Mouse (Mus musculus): ENCODE measurements around the gene Spout1. TPM values are rescaled to one million over a fixed set of nuclear protein-coding genes. Genes with fewer than 3 reads are reported as not detected.
"Not testable (repeated sequence)": the region's sequence is repeated elsewhere in the genome, so short reads cannot be mapped to it uniquely, and the experiment has no call there.

The Spout1 gene
- total RNA-seq, 2 experiments from 2014 or later = 37.0 to 40.3 TPM

- DNase-seq (ENCODE audit: extremely low spot score in 1 of 2, low spot score in 2 of 2) = no peak
- intact Hi-C loops (cut with DNase I) = no loop called here
Measured at GRCm38 (mm10) chr2:30185276-30185675, 7.0 kb upstream of the Spout1 start.

DNA sequence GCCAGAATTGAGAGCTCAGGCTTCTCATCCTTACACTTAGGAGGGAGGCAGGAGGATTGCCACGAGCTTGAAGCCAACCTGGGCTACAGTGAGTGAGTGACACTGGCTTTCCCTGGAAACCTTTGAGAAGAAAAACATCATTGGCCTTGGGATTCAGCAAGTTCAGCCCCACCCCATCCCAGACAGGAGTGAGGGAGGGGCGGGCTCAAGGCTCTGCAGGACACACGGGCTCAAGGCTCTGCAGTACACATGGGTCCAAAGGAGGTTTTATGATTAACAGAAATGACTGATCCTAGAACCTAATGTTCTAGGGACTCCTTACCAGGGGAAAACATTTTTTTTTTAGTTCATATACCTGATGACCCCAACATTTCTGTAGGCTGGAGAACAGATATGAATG lies 5.5 kb upstream of the Spout1 start:
- intact Hi-C loops (cut with DNase I) = loop anchor here (5.0 kb wide), 1 partner anchor 84 kb away; the partner anchor contains the start of gene Phyhd1
- no peak for DNase-seq (ENCODE audit: extremely low spot score in 1 of 2, low spot score in 2 of 2)

DNA sequence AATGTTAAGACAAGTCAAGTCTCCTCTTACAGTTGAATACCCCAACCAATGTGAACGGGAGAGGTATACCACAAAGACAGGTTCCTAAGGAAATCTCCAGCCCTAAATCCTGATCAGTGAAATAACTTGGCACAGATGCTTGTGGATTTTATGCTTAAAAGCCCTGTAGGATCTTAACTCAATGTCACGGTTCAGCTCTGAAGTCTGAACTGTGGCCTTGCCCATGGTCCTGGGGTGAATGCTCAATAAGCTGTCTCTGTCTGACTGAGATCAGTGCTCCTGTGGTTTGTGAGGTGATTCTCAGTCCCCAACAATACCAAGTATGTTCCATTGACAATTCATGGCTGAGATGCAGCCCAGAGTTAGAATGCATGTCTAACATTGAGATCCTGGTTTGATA lies 4.2 kb upstream of the Spout1 start:
- intact Hi-C loops (cut with DNase I) = loop anchor here (5.0 kb wide), 1 partner anchor 85 kb away; the partner anchor contains the start of gene Phyhd1
- no peak for DNase-seq (ENCODE audit: extremely low spot score in 1 of 2, low spot score in 2 of 2)

GRCm38 (mm10) chr2:30178711-30179110 lies 452 bp upstream of the Spout1 start:
- DNase-seq (ENCODE audit: extremely low spot score in 1 of 2, low spot score in 2 of 2); intact Hi-C loops (cut with DNase I): not testable (repeated sequence)

DNA sequence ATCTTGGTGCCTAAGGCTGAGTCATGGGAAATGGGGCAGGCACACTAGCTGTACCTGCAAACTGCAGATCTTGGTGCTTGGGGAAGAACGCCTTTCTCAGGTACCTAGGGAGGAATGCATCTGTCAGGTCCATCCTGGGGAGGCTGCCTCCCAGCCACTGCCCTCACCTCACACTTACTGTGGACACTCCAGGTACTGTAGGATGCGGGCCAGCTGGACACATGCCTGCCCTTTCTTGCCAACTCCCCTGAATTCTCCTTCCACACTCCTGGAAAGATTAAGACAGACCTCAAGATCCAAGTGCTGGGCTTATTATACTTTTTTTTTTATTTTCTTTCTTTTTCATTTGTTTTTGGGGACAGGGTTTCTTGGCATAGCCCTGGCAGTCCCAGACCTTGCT lies 1.7 kb downstream of the Spout1 start:
- intact Hi-C loops (cut with DNase I) = no loop called here
- DNase-seq (ENCODE audit: extremely low spot score in 1 of 2, low spot score in 2 of 2) = no peak

DNA sequence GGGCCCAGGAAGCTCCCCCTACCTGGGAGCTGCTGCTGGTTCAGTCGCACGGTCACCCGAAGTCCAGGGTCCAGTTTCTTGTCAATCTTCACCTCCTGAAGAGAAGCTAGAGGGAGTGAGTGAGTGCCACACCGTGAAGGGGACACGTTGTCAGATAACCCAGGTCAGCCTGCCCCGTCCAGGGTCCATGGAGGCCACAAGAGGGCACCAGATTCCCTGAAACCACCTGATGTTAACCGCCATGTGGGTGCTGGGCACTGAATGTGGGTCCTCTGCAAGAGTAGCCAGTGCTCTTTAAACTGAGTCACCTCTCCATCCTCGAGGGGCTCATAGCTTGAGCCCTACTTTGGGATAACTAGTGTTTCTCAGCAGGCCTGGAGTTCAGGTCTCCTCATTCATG lies 2.4 kb downstream of the Spout1 start:
- intact Hi-C loops (cut with DNase I) = no loop called here
- DNase-seq (ENCODE audit: extremely low spot score in 1 of 2, low spot score in 2 of 2) = no peak

- intact Hi-C loops (cut with DNase I) = no loop called here
- no peak for DNase-seq (ENCODE audit: extremely low spot score in 1 of 2, low spot score in 2 of 2)
Measured at GRCm38 (mm10) chr2:30173541-30174240, 4.6 kb downstream of the Spout1 start.

DNA sequence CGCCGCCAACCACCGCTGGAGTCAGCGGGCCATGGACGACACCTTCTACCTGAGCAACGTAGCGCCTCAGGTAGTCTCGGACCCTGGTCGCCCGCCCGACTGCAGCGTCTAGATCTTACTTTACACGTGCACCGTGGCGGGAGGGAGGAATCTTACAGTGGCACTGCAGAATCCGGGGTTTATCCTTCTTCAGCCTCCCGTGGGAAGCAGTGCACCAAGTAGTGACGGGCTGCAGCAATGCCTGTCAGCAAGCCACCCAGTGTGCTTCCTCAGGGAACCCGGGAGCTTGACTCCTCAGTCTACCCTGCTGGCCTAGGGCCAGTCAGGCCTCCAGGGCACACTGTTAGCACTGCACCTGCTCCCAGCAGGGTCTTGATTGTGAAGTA lies 6.3 kb downstream of the Spout1 start:
- intact Hi-C loops (cut with DNase I) = no loop called here

GRCm38 (mm10) chr2:30171371-30171996 lies 6.8 kb downstream of the Spout1 start, which contains the start of gene Endog:
Gene Endog (plus strand): TSS chr2:30171493.
- peak; percentile 87 to 92 for DNase-seq (ENCODE audit: extremely low spot score in 1 of 2, low spot score in 2 of 2)
- intact Hi-C loops (cut with DNase I) = no loop called here

More for the DNA sequence above, 6.3 kb downstream of the Spout1 start:
- DNase-seq (ENCODE audit: extremely low spot score in 1 of 2, low spot score in 2 of 2) = no peak

DNA sequence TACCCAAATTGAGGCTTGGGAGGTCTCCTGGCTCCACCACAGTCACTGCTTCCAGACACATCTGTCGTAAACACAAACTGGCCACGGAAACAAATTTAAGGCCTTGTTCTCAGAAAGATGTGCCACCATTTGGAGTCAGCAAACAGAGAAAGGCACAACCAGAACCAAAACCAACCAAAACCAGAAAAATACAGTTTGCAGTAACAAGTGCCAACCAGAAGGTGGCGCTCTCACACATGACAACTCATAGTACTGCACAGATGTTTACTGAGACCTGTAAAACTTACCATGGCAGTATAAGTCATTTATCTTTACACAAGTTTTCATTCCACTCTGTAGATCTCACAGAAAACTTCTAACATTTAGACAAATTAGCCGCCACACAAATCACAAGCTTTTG lies 11.6 kb downstream of the Spout1 start:
- intact Hi-C loops (cut with DNase I) = no loop called here
- DNase-seq (ENCODE audit: extremely low spot score in 1 of 2, low spot score in 2 of 2) = no peak

DNA sequence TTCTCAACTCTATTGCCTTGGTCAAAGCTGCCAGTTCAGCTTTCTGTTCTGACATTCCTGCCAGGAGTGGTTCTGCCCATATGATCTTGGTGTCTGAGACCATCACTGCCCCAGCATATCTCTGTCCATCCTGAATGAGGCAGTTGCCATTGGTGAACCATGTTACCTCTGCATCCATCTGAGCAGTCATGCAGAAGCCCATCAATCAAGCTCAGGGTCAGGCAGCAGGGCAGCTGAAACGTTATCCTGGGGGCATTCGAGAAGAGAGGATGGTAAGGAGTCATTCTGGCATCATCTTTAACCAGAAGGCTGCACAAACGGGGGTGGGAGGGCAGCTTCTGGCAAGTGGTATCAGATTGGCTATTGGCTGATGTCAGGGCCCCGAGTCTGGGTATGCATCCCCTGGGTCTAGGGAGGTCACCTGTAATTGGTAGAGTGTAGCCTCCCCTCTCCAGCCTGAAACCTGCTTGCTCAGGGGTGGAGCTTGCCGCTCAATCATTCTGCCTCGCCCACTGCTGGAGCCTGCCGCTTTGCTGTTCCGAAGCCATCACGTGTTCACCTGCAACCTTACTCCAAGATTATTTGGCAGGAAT lies 13.8 kb downstream of the Spout1 start:
- intact Hi-C loops (cut with DNase I) = loop anchor here (5.0 kb wide), 2 partner anchors 37 to 87 kb away; partner anchors contain the start of gene Pkn3

DNA sequence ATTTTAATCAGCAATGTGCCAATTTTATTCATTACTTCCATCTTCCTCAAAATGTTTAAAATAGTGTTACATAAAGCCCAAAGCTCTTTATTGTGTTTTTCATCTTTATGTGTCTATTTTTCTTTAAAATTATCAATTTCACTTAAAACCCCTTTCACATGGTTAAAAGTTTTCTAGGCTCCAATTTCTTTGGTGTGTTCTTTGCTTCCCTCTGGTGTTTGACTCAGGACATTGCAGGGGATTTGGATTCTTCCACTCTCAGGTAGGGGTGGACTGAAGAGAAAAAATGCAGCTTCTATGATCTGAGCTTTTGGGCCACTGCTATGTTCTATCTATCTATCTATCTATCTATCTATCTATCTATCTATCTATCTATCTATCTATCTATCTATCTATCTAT lies 16.4 kb downstream of the Spout1 start:
- DNase-seq (ENCODE audit: extremely low spot score in 1 of 2, low spot score in 2 of 2) = no peak
- intact Hi-C loops (cut with DNase I) = loop anchor here (5.0 kb wide), 2 partner anchors 35 to 85 kb away; partner anchors contain the start of gene Pkn3

More for the DNA sequence above, 13.8 kb downstream of the Spout1 start:
- DNase-seq (ENCODE audit: extremely low spot score in 1 of 2, low spot score in 2 of 2) = no peak

DNA sequence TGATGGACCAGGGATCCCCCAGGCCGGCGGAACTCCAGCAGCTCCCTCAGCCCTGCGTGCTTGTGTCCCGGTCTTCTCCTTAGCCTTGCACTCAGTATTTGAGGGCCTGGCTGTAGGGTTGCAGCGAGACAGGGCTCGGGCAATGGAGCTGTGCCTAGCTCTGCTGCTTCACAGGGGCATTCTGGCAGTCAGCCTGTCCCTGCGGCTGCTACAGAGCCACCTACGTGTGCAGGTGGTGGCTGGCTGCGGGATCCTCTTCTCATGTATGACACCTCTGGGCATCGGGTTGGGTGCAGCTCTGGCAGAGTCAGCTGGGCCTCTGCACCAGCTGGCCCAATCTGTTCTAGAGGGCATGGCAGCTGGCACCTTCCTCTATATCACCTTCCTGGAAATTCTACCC lies 18.4 kb downstream of the Spout1 start:
- DNase-seq (ENCODE audit: extremely low spot score in 1 of 2, low spot score in 2 of 2) = not testable (repeated sequence)
- intact Hi-C loops (cut with DNase I) = loop anchor here (5.0 kb wide), 2 partner anchors 33 to 83 kb away; partner anchors contain the start of gene Pkn3

DNA sequence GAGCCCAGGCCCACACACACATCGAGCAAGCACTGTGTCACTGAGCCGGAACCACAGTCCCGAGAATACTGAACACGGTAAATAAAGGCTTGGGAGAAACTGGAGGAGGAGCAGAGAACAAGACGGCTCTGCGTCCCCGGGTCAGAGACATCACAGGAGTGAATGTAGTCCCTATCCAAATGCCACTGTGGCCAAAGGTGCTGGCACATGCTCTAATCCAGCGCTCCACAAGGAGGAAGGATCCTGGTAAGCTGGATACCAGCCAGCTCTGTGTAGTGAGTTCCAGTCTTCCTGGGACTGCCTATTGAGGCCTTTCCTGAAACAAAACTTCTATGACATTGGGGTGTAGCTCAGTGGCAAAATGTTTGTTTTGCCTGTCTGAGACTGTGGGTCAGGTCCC lies 25.6 kb downstream of the Spout1 start:
- DNase-seq (ENCODE audit: extremely low spot score in 1 of 2, low spot score in 2 of 2) = no peak
- intact Hi-C loops (cut with DNase I) = no loop called here

DNA sequence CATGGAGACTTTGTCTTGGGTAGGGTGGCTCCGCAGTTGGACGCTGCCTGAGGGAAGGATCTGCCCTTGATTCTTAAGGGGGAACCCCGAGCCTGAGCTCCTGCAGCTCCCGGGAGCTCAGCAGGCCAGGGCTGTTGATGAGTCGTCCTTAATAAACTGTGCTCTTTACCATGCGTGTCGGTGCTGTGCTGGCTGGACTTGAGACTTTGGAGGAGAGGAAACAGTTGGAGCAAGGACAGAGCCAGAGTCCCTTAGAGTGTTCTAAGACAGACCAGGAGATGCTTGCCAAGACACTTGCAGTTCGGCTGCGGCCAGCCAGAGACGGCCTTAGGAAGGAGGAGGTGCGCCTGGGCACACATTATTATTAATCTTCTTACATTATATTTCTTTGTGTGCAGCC lies 26.4 kb downstream of the Spout1 start:
- intact Hi-C loops (cut with DNase I) = no loop called here
- DNase-seq (ENCODE audit: extremely low spot score in 1 of 2, low spot score in 2 of 2) = no peak

DNA sequence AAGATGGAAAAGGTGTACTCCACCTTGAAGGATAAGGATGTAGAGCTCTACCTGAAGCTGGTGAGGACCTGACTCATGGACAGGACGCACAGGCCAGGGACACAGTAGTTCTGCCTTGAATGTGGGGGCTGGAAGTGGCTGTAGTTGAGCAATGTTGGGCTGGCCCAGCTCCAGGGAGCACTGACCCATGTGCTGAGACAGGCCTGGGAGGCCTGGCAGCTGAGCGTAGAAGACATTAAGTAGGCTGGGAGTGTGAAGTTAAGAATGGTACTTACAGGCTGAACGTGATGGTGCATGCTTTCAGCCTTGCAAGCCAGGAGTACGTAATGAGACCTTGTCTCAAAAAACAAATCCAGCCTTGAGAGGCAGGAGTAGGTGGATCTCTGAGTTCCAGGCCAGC lies 30.8 kb downstream of the Spout1 start:
- intact Hi-C loops (cut with DNase I) = no loop called here
- DNase-seq (ENCODE audit: extremely low spot score in 1 of 2, low spot score in 2 of 2) = no peak

DNA sequence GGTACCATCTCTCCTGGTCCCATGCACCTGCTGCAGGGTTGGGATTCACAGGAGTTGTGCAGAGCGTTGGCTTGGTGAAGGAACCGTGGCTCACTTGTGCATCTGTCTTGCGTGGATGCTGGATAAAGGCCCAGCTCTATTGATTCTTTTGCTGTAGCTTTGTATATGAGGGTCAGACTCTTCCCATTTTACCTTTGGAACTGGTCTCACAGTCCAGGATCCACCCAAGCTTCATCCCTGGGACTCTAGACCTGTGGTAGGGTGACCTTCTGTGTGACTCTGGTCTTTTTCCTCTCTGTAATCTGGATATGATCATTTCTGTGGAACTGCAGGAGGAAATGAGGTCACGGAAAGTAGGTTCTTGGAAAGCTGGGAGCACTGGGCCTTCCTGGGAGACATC lies 33.8 kb downstream of the Spout1 start:
- DNase-seq (ENCODE audit: extremely low spot score in 1 of 2, low spot score in 2 of 2) = no peak
- intact Hi-C loops (cut with DNase I) = no loop called here

DNA sequence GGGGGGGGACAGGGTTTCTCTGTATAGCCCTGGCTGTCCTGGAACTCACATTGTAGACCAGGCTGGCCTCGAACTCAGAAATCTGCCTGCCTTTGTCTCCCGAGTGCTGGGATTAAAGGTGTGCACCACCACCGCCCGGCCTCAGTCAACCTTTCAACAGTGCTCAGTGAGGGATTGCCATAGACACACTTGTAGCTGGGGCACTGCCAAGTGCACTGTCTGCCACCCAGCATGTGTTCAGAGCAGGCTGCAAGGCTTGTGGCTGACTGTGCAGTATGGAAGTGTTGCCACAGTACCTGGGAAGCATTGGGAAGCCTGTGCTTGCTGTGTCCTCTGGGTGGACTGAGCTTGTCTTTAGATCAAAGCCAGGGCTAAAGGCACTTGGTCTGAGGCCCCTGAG lies 38.2 kb downstream of the Spout1 start:
- intact Hi-C loops (cut with DNase I) = not testable (repeated sequence)

DNA sequence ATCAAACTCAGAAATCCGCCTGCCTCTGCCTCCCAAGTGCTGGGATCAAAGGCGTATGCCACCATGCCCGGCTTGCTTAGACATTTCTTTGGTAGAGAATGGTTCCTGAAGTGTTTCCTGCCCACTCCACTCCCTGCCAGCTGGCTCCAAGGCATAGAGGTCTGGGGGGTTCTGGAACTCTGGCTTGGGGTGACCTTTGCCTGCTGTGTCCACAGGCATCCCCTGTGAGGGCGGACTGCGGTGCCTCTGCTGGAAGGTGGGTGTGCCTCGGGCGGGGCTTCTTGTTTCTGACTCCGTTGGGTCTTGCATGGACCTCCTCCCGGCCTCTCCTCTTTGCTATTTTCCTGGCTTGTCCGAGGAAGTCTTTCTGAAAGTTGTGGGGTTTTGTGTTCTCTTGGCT lies 41.8 kb downstream of the Spout1 start:
- DNase-seq (ENCODE audit: extremely low spot score in 1 of 2, low spot score in 2 of 2) = no peak
- intact Hi-C loops (cut with DNase I) = no loop called here

More for the DNA sequence above, 38.2 kb downstream of the Spout1 start:
- DNase-seq (ENCODE audit: extremely low spot score in 1 of 2, low spot score in 2 of 2) = not testable (repeated sequence)

Data from left cerebral cortex, postnatal 10 days (tissue).